Comparison of ENCODE assay signal across 27 mouse cellular contexts in the genomic region with DNA sequence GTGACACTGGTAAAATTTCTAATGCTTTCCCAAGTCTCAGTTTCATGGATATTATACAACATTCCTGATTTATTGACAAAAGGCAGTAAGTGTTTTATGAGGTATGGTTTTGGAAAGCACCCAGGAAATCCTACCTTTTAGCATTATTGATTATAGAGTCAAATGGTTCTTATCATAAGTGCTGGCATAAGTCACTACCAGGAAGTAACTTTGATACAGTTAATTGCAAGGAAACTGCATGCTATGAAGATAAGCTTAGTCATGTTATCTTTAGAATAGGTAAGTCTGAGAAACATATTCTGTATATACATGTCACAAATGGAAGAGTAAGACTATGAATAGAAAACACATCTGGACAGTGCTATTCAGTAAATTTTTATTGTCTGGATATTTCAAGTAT.
"Had no signal": no experiment of that assay in that cellular context is flagged by ENCODE, and none has a peak within 500 bp of the region (broad histone marks: within the 10 kb centered on the region; RNA-seq: fewer than 3 reads in every experiment).

No protein-coding gene starts in this region.

- H3K4me2 ChIP-seq: heart, embryonic 12.5 days; hindbrain, embryonic 12.5 days; hindbrain, embryonic 14.5 days; kidney, embryonic 15.5 days; limb, embryonic 12.5 days; liver, embryonic 11.5 days; liver, embryonic 13.5 days had no signal

- H3K4me1 ChIP-seq: heart, embryonic 10.5 days; heart, embryonic 12.5 days; hindbrain, embryonic 10.5 days; hindbrain, embryonic 12.5 days; kidney, embryonic 15.5 days; limb, embryonic 10.5 days; limb, embryonic 12.5 days; liver, embryonic 13.5 days had no signal

- H3K9me3 ChIP-seq: heart, embryonic 10.5 days; heart, embryonic 12.5 days; hindbrain, embryonic 10.5 days; hindbrain, embryonic 12.5 days; kidney, embryonic 15.5 days; limb, embryonic 10.5 days; limb, embryonic 12.5 days; liver, embryonic 13.5 days had no signal

- H3K27me3 ChIP-seq: heart, embryonic 12.5 days; hindbrain, embryonic 12.5 days; kidney, embryonic 15.5 days; limb, embryonic 12.5 days; liver, embryonic 13.5 days had no signal

- H3K9ac ChIP-seq: heart, embryonic 12.5 days; hindbrain, embryonic 12.5 days; hindbrain, embryonic 14.5 days; kidney, embryonic 15.5 days; limb, embryonic 12.5 days; liver, embryonic 13.5 days had no signal

- H3K4me3 ChIP-seq: gastrocnemius, adult 2 months; heart, embryonic 10.5 days; heart, embryonic 12.5 days; hindbrain, embryonic 10.5 days; hindbrain, embryonic 12.5 days; kidney, embryonic 15.5 days; layer of hippocampus, adult 2 months; left cerebral cortex, adult 2 months; limb, embryonic 10.5 days; limb, embryonic 12.5 days; liver, embryonic 13.5 days had no signal

- H3K27ac ChIP-seq: gastrocnemius, adult 2 months; heart, embryonic 10.5 days; hindbrain, embryonic 10.5 days; hindbrain, embryonic 12.5 days; hindbrain, embryonic 14.5 days; kidney, embryonic 15.5 days; kidney, postnatal 0 days; layer of hippocampus, adult 2 months; left cerebral cortex, adult 2 months; limb, embryonic 10.5 days; limb, embryonic 12.5 days; liver, embryonic 13.5 days had no signal

- DNase-seq: gastrocnemius, adult 2 months; gastrocnemius, postnatal 10 days; gastrocnemius, postnatal 25 days; heart, adult 18-20 months; heart, postnatal 10 days; heart, postnatal 4 days; kidney, adult 11 months; kidney, adult 2 months; kidney, adult 9 months; kidney, postnatal 14 days; kidney, postnatal 36 days; liver; liver, embryonic 13.5 days had no signal

- ATAC-seq: hindbrain, embryonic 16.5 days; inflammation-experienced regulatory T-cells, adult 6 months had no signal

- H3K36me3 ChIP-seq: heart, embryonic 10.5 days; heart, embryonic 12.5 days; hindbrain, embryonic 10.5 days; hindbrain, embryonic 12.5 days; kidney, embryonic 15.5 days; limb, embryonic 10.5 days; limb, embryonic 12.5 days; liver, embryonic 13.5 days had no signal
